Mouse (Mus musculus): ENCODE measurements around the gene Galnt16. TPM values are rescaled to one million over a fixed set of nuclear protein-coding genes. Genes with fewer than 3 reads are reported as not detected.

The Galnt16 gene
- polyA plus RNA-seq, 1 experiment from 2014 or later: 1.3 TPM

DNA sequence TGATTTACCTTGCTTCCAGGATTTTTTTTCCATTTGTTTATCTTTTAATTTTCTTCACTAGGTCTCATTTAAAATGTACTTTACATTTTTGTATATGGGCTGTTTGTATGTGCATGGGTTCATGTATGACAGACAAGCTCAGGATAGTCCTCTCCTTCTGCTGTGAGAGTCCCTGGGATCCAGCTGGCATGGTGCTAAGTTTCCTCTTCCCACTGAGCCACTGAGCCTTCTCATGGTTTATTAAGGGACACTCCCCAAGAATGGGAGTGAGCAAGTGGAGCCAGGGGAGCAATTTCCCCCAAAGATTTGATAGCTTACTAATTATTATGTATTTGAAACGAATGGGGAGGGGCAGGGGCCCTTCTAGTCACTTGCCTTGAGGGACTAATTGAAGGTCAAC lies 17.6 kb upstream of the Galnt16 start:
- WGBS (ENCODE audit: insufficient replicate concordance): 65% methylated on average over 1 of the region's 1 CpGs
- Histone ChIP-seq H3K27me3 (ENCODE audit: control insufficient read depth, insufficient read depth, low read length) (no peaks in the 10 kb centered on the region), H3K36me3 (ENCODE audit: control insufficient read depth, insufficient read depth, low read length) (no peaks in the 10 kb centered on the region), H3K27ac (ENCODE audit: low read depth, low read length) (no peak overlapping the region), H3K9me3 (replicated peaks; ENCODE audit: control insufficient read depth, low read length) (no peaks in the 10 kb centered on the region), H3K4me3 (ENCODE audit: low read depth, low read length) (no peak overlapping the region), H3K9ac (ENCODE audit: low read depth, low read length) (no peak overlapping the region), H3K4me1 (ENCODE audit: control insufficient read depth, insufficient read depth, low read length) (no peaks in the 10 kb centered on the region), H3K4me2 (no peak overlapping the region)
- ATAC-seq (replicated peaks; ENCODE audit: insufficient number of reproducible peaks, low FRiP score, low TSS enrichment): no peak

DNA sequence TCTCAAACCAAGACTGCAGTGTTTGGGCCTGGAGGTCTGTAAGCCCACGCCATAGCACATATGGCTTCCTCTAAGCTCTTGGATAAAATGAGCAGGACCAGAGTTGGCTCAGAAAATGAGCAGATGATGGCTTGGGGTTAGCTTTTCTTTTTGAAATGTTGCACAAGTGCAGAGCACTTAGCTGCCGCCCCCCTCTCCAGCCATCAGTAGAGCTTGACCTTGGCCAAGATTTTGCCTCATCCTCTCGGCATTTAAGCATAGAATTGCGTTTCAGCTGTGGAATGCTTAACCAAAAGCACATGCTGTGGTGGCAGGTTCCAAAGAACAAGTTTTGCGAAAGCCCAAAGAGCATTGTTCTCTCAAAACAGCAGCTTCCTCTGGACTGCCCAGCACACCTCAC lies 13.4 kb upstream of the Galnt16 start:
- Histone ChIP-seq H3K27ac (ENCODE audit: low read depth, low read length) (no peak overlapping the region), H3K4me2 (no peak overlapping the region), H3K27me3 (ENCODE audit: control insufficient read depth, insufficient read depth, low read length) (no peaks in the 10 kb centered on the region), H3K4me1 (ENCODE audit: control insufficient read depth, insufficient read depth, low read length) (no peaks in the 10 kb centered on the region), H3K9ac (ENCODE audit: low read depth, low read length) (no peak overlapping the region), H3K9me3 (replicated peaks; ENCODE audit: control insufficient read depth, low read length) (no peaks in the 10 kb centered on the region), H3K4me3 (ENCODE audit: low read depth, low read length) (no peak overlapping the region), H3K36me3 (ENCODE audit: control insufficient read depth, insufficient read depth, low read length) (no peaks in the 10 kb centered on the region)
- no peak for ATAC-seq (replicated peaks; ENCODE audit: insufficient number of reproducible peaks, low FRiP score, low TSS enrichment)
- WGBS (ENCODE audit: insufficient replicate concordance): 80% methylated on average over 5 of the region's 5 CpGs

DNA sequence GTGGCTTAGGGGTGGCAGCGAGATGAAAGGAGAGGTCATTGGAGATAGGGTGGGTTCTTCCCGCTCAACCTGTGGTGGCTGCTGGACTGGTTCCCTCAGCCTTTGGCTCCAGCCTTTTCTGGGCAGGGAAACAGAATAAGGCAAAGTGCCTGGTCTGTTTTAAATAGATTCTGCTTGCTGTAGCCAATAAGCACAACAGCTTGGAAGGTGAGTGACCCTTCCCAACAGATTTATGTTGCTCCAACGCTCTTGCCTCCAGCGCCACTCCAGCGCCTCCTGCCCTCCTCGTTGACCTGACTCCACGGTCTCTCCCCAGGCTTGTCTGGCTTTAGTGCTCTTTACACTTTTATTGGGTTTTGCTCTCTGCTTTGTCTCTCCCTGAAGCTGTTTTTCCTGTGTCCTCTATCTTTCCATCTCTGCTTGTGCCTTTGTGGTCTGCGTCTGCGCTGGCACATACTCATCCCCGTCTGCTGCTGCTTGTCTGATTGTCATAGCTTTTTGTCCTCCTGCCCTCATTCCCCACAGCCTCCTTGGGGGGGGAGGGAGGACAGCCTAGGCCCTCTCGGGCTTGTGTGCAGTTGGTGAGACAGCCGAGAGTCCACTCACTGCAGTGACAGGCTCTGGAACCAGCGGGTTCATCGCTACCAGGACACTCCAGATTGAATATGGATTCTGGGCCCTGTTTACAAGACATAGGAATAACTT lies 10.9 kb upstream of the Galnt16 start:
- H3K4me2 ChIP-seq: no peak overlapping the region
- no peaks in the 10 kb centered on the region for H3K27me3 ChIP-seq (ENCODE audit: control insufficient read depth, insufficient read depth, low read length)
- H3K9ac ChIP-seq (ENCODE audit: low read depth, low read length): no peak overlapping the region
- H3K36me3 ChIP-seq (ENCODE audit: control insufficient read depth, insufficient read depth, low read length): no peaks in the 10 kb centered on the region
- no peaks in the 10 kb centered on the region for H3K4me1 ChIP-seq (ENCODE audit: control insufficient read depth, insufficient read depth, low read length)
- ATAC-seq (replicated peaks; ENCODE audit: insufficient number of reproducible peaks, low FRiP score, low TSS enrichment): no peak
- H3K9me3 ChIP-seq (replicated peaks; ENCODE audit: control insufficient read depth, low read length): no peaks in the 10 kb centered on the region
- H3K27ac ChIP-seq (ENCODE audit: low read depth, low read length): no peak overlapping the region
- WGBS (ENCODE audit: insufficient replicate concordance): 67% methylated on average over 14 of the region's 14 CpGs
- no peak overlapping the region for H3K4me3 ChIP-seq (ENCODE audit: low read depth, low read length)

DNA sequence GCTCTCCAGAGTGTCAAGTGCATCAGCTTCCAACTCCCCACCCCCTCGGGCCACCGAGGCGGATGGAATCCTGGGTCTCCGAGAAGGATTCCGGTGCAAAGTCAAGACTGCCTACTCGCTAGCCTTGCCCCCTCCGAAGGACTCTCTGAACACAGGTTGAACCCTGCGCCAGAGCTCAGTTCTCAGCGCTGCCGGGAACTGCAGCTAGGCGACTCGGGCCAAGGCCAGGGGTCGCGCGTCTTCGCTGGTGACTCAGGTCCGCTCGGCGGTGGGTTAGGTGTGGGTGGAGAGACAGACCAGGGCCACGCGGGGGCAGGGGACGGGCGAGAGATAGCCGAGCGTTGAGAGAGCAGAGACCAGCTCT lies 298 bp downstream of the Galnt16 start:
- peaks cover 65% of the 10 kb centered on the region for H3K27me3 ChIP-seq (ENCODE audit: control insufficient read depth, insufficient read depth, low read length)
- no peaks in the 10 kb centered on the region for H3K36me3 ChIP-seq (ENCODE audit: control insufficient read depth, insufficient read depth, low read length)
- under 1% methylated on average over 25 of the region's 25 CpGs for WGBS (ENCODE audit: insufficient replicate concordance)
- H3K9ac ChIP-seq (ENCODE audit: low read depth, low read length): peak overlapping the region; percentile 58; the same call in 1 of the 2 replicates
- no peak for ATAC-seq (replicated peaks; ENCODE audit: insufficient number of reproducible peaks, low FRiP score, low TSS enrichment)
- H3K27ac ChIP-seq (ENCODE audit: low read depth, low read length): no peak overlapping the region
- peaks cover 9% of the 10 kb centered on the region; the same call in 1 of the 2 replicates for H3K4me1 ChIP-seq (ENCODE audit: control insufficient read depth, insufficient read depth, low read length)
- no peaks in the 10 kb centered on the region for H3K9me3 ChIP-seq (replicated peaks; ENCODE audit: control insufficient read depth, low read length)
- H3K4me3 ChIP-seq (ENCODE audit: low read depth, low read length): peak overlapping the region; percentile 68
- H3K4me2 ChIP-seq: peak overlapping the region; percentile 99

DNA sequence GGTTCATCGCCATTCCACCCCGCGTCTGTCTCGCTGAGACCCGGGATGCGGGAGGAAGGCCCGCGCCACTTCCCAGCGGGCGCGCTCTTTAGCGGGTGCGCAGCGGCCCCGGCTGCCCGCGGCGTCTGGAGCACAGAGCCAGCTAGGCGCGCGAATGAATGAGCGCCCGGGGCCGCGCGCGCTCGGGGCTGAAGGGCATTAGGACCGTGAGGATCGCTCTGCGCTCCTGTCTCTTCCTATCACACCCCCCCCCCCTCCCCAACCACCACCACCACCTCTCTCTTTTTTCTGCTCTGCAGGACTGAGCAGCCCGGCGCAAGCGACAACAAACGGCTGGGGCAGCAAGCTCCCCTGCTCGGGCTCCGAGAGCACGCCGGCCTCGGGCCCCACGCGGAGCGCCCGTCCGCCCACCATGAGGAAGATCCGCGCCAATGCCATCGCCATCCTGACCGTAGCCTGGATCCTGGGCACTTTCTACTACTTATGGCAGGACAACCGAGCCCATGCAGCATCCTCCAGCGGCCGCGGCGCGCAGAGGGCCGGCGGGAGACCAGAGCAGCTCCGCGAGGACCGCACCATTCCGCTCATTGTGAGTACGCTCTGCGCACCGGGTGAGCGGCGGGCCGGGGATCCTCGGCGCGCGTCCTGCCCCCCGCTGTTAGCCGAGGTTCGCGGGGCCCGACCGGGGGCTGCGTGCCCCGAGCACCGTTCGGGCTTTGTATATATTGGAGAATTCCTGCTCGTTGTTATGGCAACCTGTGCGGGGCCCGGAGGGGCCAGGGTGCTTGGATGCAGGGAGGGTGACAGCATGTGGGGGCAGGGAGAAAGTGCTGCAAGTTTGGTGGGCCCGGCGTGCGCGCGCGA lies 912 bp downstream of the Galnt16 start:
- under 1% methylated on average over 90 of the region's 90 CpGs for WGBS (ENCODE audit: insufficient replicate concordance)
- peaks cover 65% of the 10 kb centered on the region for H3K27me3 ChIP-seq (ENCODE audit: control insufficient read depth, insufficient read depth, low read length)
- no peaks in the 10 kb centered on the region for H3K36me3 ChIP-seq (ENCODE audit: control insufficient read depth, insufficient read depth, low read length)
- peaks cover 9% of the 10 kb centered on the region; the same call in 1 of the 2 replicates for H3K4me1 ChIP-seq (ENCODE audit: control insufficient read depth, insufficient read depth, low read length)
- H3K9me3 ChIP-seq (replicated peaks; ENCODE audit: control insufficient read depth, low read length): no peaks in the 10 kb centered on the region
- H3K9ac ChIP-seq (ENCODE audit: low read depth, low read length): peak overlapping the region; percentile 58
- peak overlapping the region; percentile 68 for H3K4me3 ChIP-seq (ENCODE audit: low read depth, low read length)
- no peak overlapping the region for H3K27ac ChIP-seq (ENCODE audit: low read depth, low read length)
- peak overlapping the region; percentile 99 for H3K4me2 ChIP-seq
- peak; percentile 50; the same call in 1 of the 2 replicates for ATAC-seq (replicated peaks; ENCODE audit: insufficient number of reproducible peaks, low FRiP score, low TSS enrichment)

DNA sequence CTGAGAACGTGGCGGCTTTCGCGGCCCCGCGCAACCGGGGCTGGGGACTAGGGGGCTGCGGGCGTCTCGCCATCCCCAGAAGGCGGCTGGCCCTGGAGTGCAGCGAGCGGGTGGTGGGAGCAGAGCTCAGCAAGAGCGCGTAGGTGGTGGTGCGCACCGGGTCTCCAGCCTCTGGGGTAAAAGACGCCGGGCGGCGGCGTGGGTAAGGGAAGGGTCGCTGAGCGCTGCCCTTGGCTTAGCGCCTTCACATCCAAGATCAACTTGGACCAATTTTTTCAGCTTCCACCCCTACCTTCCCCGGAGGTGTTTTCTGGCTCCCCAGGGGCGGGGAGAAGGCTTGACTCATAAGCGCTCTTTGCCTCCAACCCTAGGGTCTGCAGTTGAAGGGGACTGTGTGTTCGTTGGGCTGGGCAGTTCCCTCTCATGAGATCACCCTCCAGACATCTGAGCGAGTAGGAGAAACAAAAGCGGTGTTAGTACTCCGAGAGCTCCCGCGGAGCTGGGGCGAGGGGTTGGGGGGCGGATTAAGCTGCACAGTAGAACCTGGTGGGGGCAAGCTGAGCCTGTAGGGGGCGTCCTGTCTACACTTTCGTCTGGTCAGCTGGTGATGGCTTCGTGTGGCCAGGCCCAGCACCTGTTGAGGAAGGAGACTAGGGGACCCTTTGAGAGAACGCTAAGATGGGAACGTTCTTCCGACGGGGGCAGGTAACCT lies 1.7 kb downstream of the Galnt16 start:
- Histone ChIP-seq H3K4me2 (peak overlapping the region; percentile 99), H3K4me1 (ENCODE audit: control insufficient read depth, insufficient read depth, low read length) (peaks cover 9% of the 10 kb centered on the region; the same call in 1 of the 2 replicates), H3K4me3 (ENCODE audit: low read depth, low read length) (peak overlapping the region; percentile 68), H3K9me3 (replicated peaks; ENCODE audit: control insufficient read depth, low read length) (no peaks in the 10 kb centered on the region), H3K9ac (ENCODE audit: low read depth, low read length) (peak overlapping the region; percentile 58), H3K27ac (ENCODE audit: low read depth, low read length) (no peak overlapping the region), H3K27me3 (ENCODE audit: control insufficient read depth, insufficient read depth, low read length) (peaks cover 64% of the 10 kb centered on the region), H3K36me3 (ENCODE audit: control insufficient read depth, insufficient read depth, low read length) (no peaks in the 10 kb centered on the region)
- no peak for ATAC-seq (replicated peaks; ENCODE audit: insufficient number of reproducible peaks, low FRiP score, low TSS enrichment)
- WGBS (ENCODE audit: insufficient replicate concordance): 1% methylated on average over 42 of the region's 43 CpGs

DNA sequence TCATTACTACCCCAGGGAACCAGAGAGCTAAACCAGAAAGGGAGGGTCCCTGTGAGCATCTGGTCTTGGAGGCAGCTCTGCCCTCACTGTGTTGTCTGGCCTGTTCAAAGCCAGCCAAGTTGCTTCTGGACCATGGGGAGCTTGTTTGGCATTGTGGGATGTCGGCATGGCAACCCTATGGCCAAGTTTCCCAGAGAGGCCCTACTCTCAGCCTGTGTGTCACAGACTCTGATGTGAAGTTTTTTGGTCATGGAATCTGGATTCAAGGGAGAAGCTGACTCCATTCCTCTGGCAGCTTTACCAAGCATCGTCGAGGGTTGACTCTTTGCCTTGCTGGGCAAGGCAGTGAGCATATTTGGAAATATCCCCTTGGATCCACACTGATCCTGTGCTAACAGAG lies 3.9 kb downstream of the Galnt16 start:
- ATAC-seq (replicated peaks; ENCODE audit: insufficient number of reproducible peaks, low FRiP score, low TSS enrichment): no peak

DNA sequence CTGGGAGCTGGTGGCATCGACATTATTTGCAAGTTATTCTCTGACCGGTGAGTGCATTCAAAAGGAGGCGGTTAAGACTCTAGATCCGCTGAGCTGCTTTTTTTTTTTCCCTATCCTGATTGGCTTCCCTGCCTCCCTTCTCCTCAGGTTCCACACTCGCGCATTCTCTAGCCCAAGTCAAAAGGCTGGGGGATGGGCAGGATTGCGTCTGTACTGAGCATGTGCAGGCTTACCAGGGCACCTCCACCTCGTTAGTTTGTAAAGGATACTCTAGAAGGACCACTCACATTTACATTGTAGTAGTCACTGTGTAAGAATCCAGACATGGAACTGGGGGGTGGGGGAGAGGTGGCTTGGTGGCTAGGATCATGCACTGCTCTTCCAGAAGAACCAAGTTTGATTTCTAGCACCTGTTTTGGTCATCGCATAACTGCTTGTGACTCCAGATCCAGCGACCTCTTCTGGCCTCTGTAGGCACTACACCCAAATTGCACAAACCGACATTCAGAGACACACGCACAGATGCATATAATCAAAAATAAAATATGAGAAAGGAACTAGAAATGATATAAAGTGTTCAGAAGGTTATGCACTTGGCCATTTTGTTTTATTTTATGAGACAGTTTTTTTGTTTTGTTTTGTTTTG lies 6.3 kb downstream of the Galnt16 start:
- 31% methylated on average over 12 of the region's 12 CpGs for WGBS (ENCODE audit: insufficient replicate concordance)
- Histone ChIP-seq H3K36me3 (ENCODE audit: control insufficient read depth, insufficient read depth, low read length) (no peaks in the 10 kb centered on the region), H3K4me1 (ENCODE audit: control insufficient read depth, insufficient read depth, low read length) (peaks cover 6% of the 10 kb centered on the region; the same call in 1 of the 2 replicates), H3K27me3 (ENCODE audit: control insufficient read depth, insufficient read depth, low read length) (peaks cover 25% of the 10 kb centered on the region), H3K9ac (ENCODE audit: low read depth, low read length) (no peak overlapping the region), H3K4me2 (no peak overlapping the region), H3K9me3 (replicated peaks; ENCODE audit: control insufficient read depth, low read length) (no peaks in the 10 kb centered on the region), H3K4me3 (ENCODE audit: low read depth, low read length) (no peak overlapping the region), H3K27ac (ENCODE audit: low read depth, low read length) (no peak overlapping the region)
- no peak for ATAC-seq (replicated peaks; ENCODE audit: insufficient number of reproducible peaks, low FRiP score, low TSS enrichment)

More for the DNA sequence above, 3.9 kb downstream of the Galnt16 start:
- Histone ChIP-seq H3K9me3 (replicated peaks; ENCODE audit: control insufficient read depth, low read length) (no peaks in the 10 kb centered on the region), H3K4me3 (ENCODE audit: low read depth, low read length) (no peak overlapping the region), H3K4me1 (ENCODE audit: control insufficient read depth, insufficient read depth, low read length) (peaks cover 9% of the 10 kb centered on the region; the same call in 1 of the 2 replicates), H3K9ac (ENCODE audit: low read depth, low read length) (no peak overlapping the region), H3K27ac (ENCODE audit: low read depth, low read length) (no peak overlapping the region), H3K27me3 (ENCODE audit: control insufficient read depth, insufficient read depth, low read length) (peaks cover 45% of the 10 kb centered on the region), H3K36me3 (ENCODE audit: control insufficient read depth, insufficient read depth, low read length) (no peaks in the 10 kb centered on the region), H3K4me2 (no peak overlapping the region)
- WGBS (ENCODE audit: insufficient replicate concordance): 68% methylated on average over 3 of the region's 3 CpGs

All from heart, embryonic 11.5 days (tissue).